Mouse (Mus musculus): ENCODE data around the gene Aarsd1. TPM values are rescaled to one million over a fixed set of nuclear protein-coding genes. Genes with fewer than 3 reads are reported as not detected.

Aarsd1 gene
- polyA plus RNA-seq, 1 experiment from 2014 or later = 97.5 TPM

GRCm38 (mm10) chr11:101460321-101460720 lies 42.9 kb upstream of the Aarsd1 start:
- H3K36me3 ChIP-seq (ENCODE audit: control insufficient read depth, insufficient read depth, low read length) = peaks cover 4% of the 10 kb centered on the region; the same call in 1 of the 2 replicates
- ATAC-seq (ENCODE audit: low FRiP score) = no peak
- H3K9ac ChIP-seq (ENCODE audit: low read depth, low read length) = no peak overlapping the region
- WGBS = 87% methylated on average over 15 of the region's 15 CpGs
- no peak overlapping the region for H3K4me3 ChIP-seq (ENCODE audit: low read depth, low read length)
- H3K27me3 ChIP-seq (ENCODE audit: control insufficient read depth, insufficient read depth, low read length) = no peaks in the 10 kb centered on the region
- DNase-seq (ENCODE audit: low spot score) = no peak
- no peak overlapping the region for H3K27ac ChIP-seq (ENCODE audit: low read depth, low read length)
- H3K9me3 ChIP-seq (ENCODE audit: control insufficient read depth, low read length) = no peaks in the 10 kb centered on the region
- peaks cover 19% of the 10 kb centered on the region for H3K4me1 ChIP-seq (replicated peaks; ENCODE audit: control insufficient read depth, insufficient read depth, low read length)
- no peak overlapping the region for H3K4me2 ChIP-seq (replicated peaks; ENCODE audit: low read depth, low read length)

GRCm38 (mm10) chr11:101459716-101460115 lies 42.3 kb upstream of the Aarsd1 start:
- peaks cover 4% of the 10 kb centered on the region; the same call in 1 of the 2 replicates for H3K36me3 ChIP-seq (ENCODE audit: control insufficient read depth, insufficient read depth, low read length)

GRCm38 (mm10) chr11:101458217-101458616 lies 40.8 kb upstream of the Aarsd1 start:
- Histone ChIP-seq H3K9ac (ENCODE audit: low read depth, low read length) (no peak overlapping the region), H3K4me1 (replicated peaks; ENCODE audit: control insufficient read depth, insufficient read depth, low read length) (peaks cover 12% of the 10 kb centered on the region)

More at GRCm38 (mm10) chr11:101459716-101460115, 42.3 kb upstream of the Aarsd1 start:
- no peak overlapping the region for H3K4me2 ChIP-seq (replicated peaks; ENCODE audit: low read depth, low read length)
- DNase-seq (ENCODE audit: low spot score) = no peak
- no peak overlapping the region for H3K4me3 ChIP-seq (ENCODE audit: low read depth, low read length)
- H3K9ac ChIP-seq (ENCODE audit: low read depth, low read length) = no peak overlapping the region
- no peaks in the 10 kb centered on the region for H3K9me3 ChIP-seq (ENCODE audit: control insufficient read depth, low read length)
- WGBS = 46% methylated on average over 6 of the region's 6 CpGs
- no peaks in the 10 kb centered on the region for H3K27me3 ChIP-seq (ENCODE audit: control insufficient read depth, insufficient read depth, low read length)
- H3K27ac ChIP-seq (ENCODE audit: low read depth, low read length) = no peak overlapping the region
- ATAC-seq (ENCODE audit: low FRiP score) = no peak
- H3K4me1 ChIP-seq (replicated peaks; ENCODE audit: control insufficient read depth, insufficient read depth, low read length) = peaks cover 19% of the 10 kb centered on the region

GRCm38 (mm10) chr11:101457631-101458030 lies 40.2 kb upstream of the Aarsd1 start:
- Histone ChIP-seq H3K27me3 (ENCODE audit: control insufficient read depth, insufficient read depth, low read length) (no peaks in the 10 kb centered on the region), H3K27ac (ENCODE audit: low read depth, low read length) (no peak overlapping the region), H3K4me1 (replicated peaks; ENCODE audit: control insufficient read depth, insufficient read depth, low read length) (peaks cover 8% of the 10 kb centered on the region), H3K4me2 (replicated peaks; ENCODE audit: low read depth, low read length) (no peak overlapping the region), H3K9me3 (ENCODE audit: control insufficient read depth, low read length) (no peaks in the 10 kb centered on the region), H3K36me3 (ENCODE audit: control insufficient read depth, insufficient read depth, low read length) (peaks cover 4% of the 10 kb centered on the region; the same call in 1 of the 2 replicates), H3K9ac (ENCODE audit: low read depth, low read length) (no peak overlapping the region), H3K4me3 (ENCODE audit: low read depth, low read length) (no peak overlapping the region)
- DNase-seq (ENCODE audit: low spot score) (no peak), ATAC-seq (ENCODE audit: low FRiP score) (no peak)
- 93% methylated on average over 9 of the region's 9 CpGs for WGBS

More at GRCm38 (mm10) chr11:101458217-101458616, 40.8 kb upstream of the Aarsd1 start:
- 87% methylated on average over 12 of the region's 12 CpGs for WGBS
- DNase-seq (ENCODE audit: low spot score) (no peak), ATAC-seq (ENCODE audit: low FRiP score) (no peak)
- Histone ChIP-seq H3K36me3 (ENCODE audit: control insufficient read depth, insufficient read depth, low read length) (peaks cover 4% of the 10 kb centered on the region; the same call in 1 of the 2 replicates), H3K9me3 (ENCODE audit: control insufficient read depth, low read length) (no peaks in the 10 kb centered on the region), H3K4me2 (replicated peaks; ENCODE audit: low read depth, low read length) (no peak overlapping the region), H3K27me3 (ENCODE audit: control insufficient read depth, insufficient read depth, low read length) (no peaks in the 10 kb centered on the region), H3K4me3 (ENCODE audit: low read depth, low read length) (no peak overlapping the region), H3K27ac (ENCODE audit: low read depth, low read length) (no peak overlapping the region)

- no peak overlapping the region for H3K27ac ChIP-seq (ENCODE audit: low read depth, low read length)
- ATAC-seq (ENCODE audit: low FRiP score) = no peak
- no peak overlapping the region for H3K9ac ChIP-seq (ENCODE audit: low read depth, low read length)
- H3K4me1 ChIP-seq (replicated peaks; ENCODE audit: control insufficient read depth, insufficient read depth, low read length) = no peaks in the 10 kb centered on the region
- H3K36me3 ChIP-seq (ENCODE audit: control insufficient read depth, insufficient read depth, low read length) = peaks cover 2% of the 10 kb centered on the region; the same call in 1 of the 2 replicates
- no peak overlapping the region for H3K4me2 ChIP-seq (replicated peaks; ENCODE audit: low read depth, low read length)
- 93% methylated on average over 7 of the region's 7 CpGs for WGBS
- no peak overlapping the region for H3K4me3 ChIP-seq (ENCODE audit: low read depth, low read length)
- no peak for DNase-seq (ENCODE audit: low spot score)
- no peaks in the 10 kb centered on the region for H3K27me3 ChIP-seq (ENCODE audit: control insufficient read depth, insufficient read depth, low read length)
- H3K9me3 ChIP-seq (ENCODE audit: control insufficient read depth, low read length) = no peaks in the 10 kb centered on the region
Observed at GRCm38 (mm10) chr11:101455627-101456026, 38.2 kb upstream of the Aarsd1 start.

- Histone ChIP-seq H3K9me3 (ENCODE audit: control insufficient read depth, low read length) (no peaks in the 10 kb centered on the region), H3K27ac (ENCODE audit: low read depth, low read length) (0 out of 2 replicates have a peak overlapping the region, but pooled peaks have one; percentile 14), H3K4me3 (ENCODE audit: low read depth, low read length) (no peak overlapping the region), H3K27me3 (ENCODE audit: control insufficient read depth, insufficient read depth, low read length) (no peaks in the 10 kb centered on the region), H3K36me3 (ENCODE audit: control insufficient read depth, insufficient read depth, low read length) (peaks cover 2% of the 10 kb centered on the region; the same call in 1 of the 2 replicates), H3K9ac (ENCODE audit: low read depth, low read length) (no peak overlapping the region), H3K4me2 (replicated peaks; ENCODE audit: low read depth, low read length) (no peak overlapping the region), H3K4me1 (replicated peaks; ENCODE audit: control insufficient read depth, insufficient read depth, low read length) (no peaks in the 10 kb centered on the region)
- ATAC-seq (ENCODE audit: low FRiP score) (no peak), DNase-seq (ENCODE audit: low spot score) (no peak)
- WGBS = 49% methylated on average over 6 of the region's 6 CpGs
Observed at GRCm38 (mm10) chr11:101454702-101455101, 37.3 kb upstream of the Aarsd1 start.

GRCm38 (mm10) chr11:101452093-101452774 lies 34.8 kb upstream of the Aarsd1 start:
- ATAC-seq (ENCODE audit: low FRiP score) (no peak), DNase-seq (ENCODE audit: low spot score) (no peak)
- Histone ChIP-seq H3K4me2 (replicated peaks; ENCODE audit: low read depth, low read length) (no peak overlapping the region), H3K36me3 (ENCODE audit: control insufficient read depth, insufficient read depth, low read length) (no peaks in the 10 kb centered on the region), H3K27ac (ENCODE audit: low read depth, low read length) (no peak overlapping the region), H3K4me1 (replicated peaks; ENCODE audit: control insufficient read depth, insufficient read depth, low read length) (no peaks in the 10 kb centered on the region), H3K4me3 (ENCODE audit: low read depth, low read length) (no peak overlapping the region), H3K27me3 (ENCODE audit: control insufficient read depth, insufficient read depth, low read length) (no peaks in the 10 kb centered on the region), H3K9me3 (ENCODE audit: control insufficient read depth, low read length) (no peaks in the 10 kb centered on the region), H3K9ac (ENCODE audit: low read depth, low read length) (no peak overlapping the region)
- 76% methylated on average over 10 of the region's 10 CpGs for WGBS

GRCm38 (mm10) chr11:101451536-101451935 lies 34.1 kb upstream of the Aarsd1 start:
- WGBS = 91% methylated on average over 10 of the region's 10 CpGs
- H3K4me1 ChIP-seq (replicated peaks; ENCODE audit: control insufficient read depth, insufficient read depth, low read length) = no peaks in the 10 kb centered on the region
- DNase-seq (ENCODE audit: low spot score) (no peak), ATAC-seq (ENCODE audit: low FRiP score) (no peak)
- no peaks in the 10 kb centered on the region for H3K27me3 ChIP-seq (ENCODE audit: control insufficient read depth, insufficient read depth, low read length)
- no peaks in the 10 kb centered on the region for H3K9me3 ChIP-seq (ENCODE audit: control insufficient read depth, low read length)
- no peak overlapping the region for H3K9ac ChIP-seq (ENCODE audit: low read depth, low read length)
- H3K4me2 ChIP-seq (replicated peaks; ENCODE audit: low read depth, low read length) = no peak overlapping the region
- H3K36me3 ChIP-seq (ENCODE audit: control insufficient read depth, insufficient read depth, low read length) = no peaks in the 10 kb centered on the region
- H3K27ac ChIP-seq (ENCODE audit: low read depth, low read length) = no peak overlapping the region
- H3K4me3 ChIP-seq (ENCODE audit: low read depth, low read length) = no peak overlapping the region

GRCm38 (mm10) chr11:101450394-101450793 lies 33.0 kb upstream of the Aarsd1 start:
- H3K27ac ChIP-seq (ENCODE audit: low read depth, low read length) = no peak overlapping the region
- H3K4me2 ChIP-seq (replicated peaks; ENCODE audit: low read depth, low read length) = no peak overlapping the region
- DNase-seq (ENCODE audit: low spot score) (no peak), ATAC-seq (ENCODE audit: low FRiP score) (no peak)
- no peaks in the 10 kb centered on the region for H3K9me3 ChIP-seq (ENCODE audit: control insufficient read depth, low read length)
- no peaks in the 10 kb centered on the region for H3K4me1 ChIP-seq (replicated peaks; ENCODE audit: control insufficient read depth, insufficient read depth, low read length)
- H3K9ac ChIP-seq (ENCODE audit: low read depth, low read length) = no peak overlapping the region
- H3K36me3 ChIP-seq (ENCODE audit: control insufficient read depth, insufficient read depth, low read length) = no peaks in the 10 kb centered on the region
- 81% methylated on average over 3 of the region's 3 CpGs for WGBS
- no peak overlapping the region for H3K4me3 ChIP-seq (ENCODE audit: low read depth, low read length)
- H3K27me3 ChIP-seq (ENCODE audit: control insufficient read depth, insufficient read depth, low read length) = no peaks in the 10 kb centered on the region
